Mouse (Mus musculus): ENCODE results near the gene Galnt4. TPM values are rescaled to one million over a fixed set of nuclear protein-coding genes. Genes with fewer than 3 reads are reported as not detected.
"Not testable (repeated sequence)": the region's sequence is repeated elsewhere in the genome, so short reads cannot be mapped to it uniquely, and the experiment has no call there.

Gene Galnt4
- polyA plus RNA-seq, 1 experiment from 2014 or later: 5.0 TPM

DNA sequence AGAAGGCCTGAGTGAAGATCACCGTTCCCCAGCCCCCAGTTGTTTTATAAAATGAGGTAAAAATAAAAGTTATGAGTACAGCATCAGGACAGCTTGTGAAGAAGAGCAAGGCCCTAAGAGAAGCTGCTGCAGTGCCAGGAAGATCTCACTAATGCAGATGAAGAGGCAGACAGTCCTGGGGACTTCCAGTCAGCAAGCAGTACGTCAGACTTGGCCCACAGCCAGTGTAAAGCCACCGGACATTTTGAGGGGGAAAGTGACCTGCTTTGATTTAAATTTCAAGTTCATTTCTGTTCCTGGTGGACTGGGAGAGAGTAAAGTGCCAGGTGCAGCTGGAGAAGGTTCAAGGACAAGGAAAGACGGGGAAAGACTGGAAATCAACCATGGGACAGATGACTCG, 28.4 kb downstream of the Galnt4 start:
- Histone ChIP-seq H3K27me3 (ENCODE audit: poor library complexity, severe bottlenecking) (no peaks in the 10 kb centered on the region), H3K27ac (no peak overlapping the region), H3K36me3 (replicated peaks) (peaks cover 72% of the 10 kb centered on the region), H3K4me1 (peaks cover 2% of the 10 kb centered on the region), H3K9me3 (no peaks in the 10 kb centered on the region), H3K4me3 (no peak overlapping the region)
- 96% methylated on average over 5 of the region's 5 CpGs for WGBS
- no peak for DNase-seq (ENCODE audit: extremely low spot score, low spot score)

DNA sequence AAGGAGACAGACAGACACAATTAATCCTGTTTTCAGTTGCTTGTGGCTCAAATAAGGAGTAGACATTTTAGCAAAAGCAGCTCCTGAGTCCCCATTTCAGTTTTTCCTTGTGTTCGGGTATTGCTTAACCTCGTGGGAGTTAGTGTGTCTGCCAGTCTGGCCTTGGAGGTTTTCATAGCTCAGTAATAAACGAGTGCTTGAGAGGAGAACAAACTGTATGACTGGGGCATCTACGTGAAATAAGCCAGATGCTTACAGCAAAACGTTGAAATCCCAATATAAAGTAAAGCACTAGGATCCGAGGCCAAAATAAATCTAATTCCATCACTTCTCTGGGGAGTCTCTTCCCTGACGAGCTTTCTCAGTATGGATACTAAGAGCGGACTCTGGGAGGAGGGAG, 37.7 kb downstream of the Galnt4 start:
- 90% methylated on average over 8 of the region's 8 CpGs for WGBS
- Histone ChIP-seq H3K4me1 (no peaks in the 10 kb centered on the region), H3K27me3 (ENCODE audit: poor library complexity, severe bottlenecking) (no peaks in the 10 kb centered on the region), H3K4me3 (no peak overlapping the region), H3K36me3 (replicated peaks) (peaks cover 56% of the 10 kb centered on the region), H3K27ac (no peak overlapping the region), H3K9me3 (no peaks in the 10 kb centered on the region)
- no peak for DNase-seq (ENCODE audit: extremely low spot score, low spot score)

DNA sequence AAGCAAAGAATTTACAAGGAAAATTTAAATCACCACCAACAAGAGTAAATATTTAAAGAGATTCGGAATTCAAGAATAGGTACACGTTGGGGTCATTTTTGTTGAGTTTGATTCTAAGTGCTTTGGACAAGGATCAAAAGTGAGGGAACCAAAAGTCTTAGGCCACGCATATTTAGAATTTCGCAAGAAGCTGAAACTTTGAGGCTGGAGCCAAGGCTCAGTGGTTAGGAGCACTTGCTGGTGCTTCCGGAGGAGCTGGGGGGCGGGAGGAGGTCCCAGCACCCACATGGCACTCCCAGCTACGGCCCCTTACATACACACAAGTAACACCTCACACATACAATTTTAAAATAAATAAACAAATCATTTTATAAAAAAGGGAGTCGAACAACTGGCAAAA, 38.6 kb downstream of the Galnt4 start:
- no peak overlapping the region for H3K27ac ChIP-seq
- no peaks in the 10 kb centered on the region for H3K27me3 ChIP-seq (ENCODE audit: poor library complexity, severe bottlenecking)
- no peaks in the 10 kb centered on the region for H3K4me1 ChIP-seq
- no peak overlapping the region for H3K4me3 ChIP-seq
- WGBS: 96% methylated on average over 8 of the region's 8 CpGs
- DNase-seq (ENCODE audit: extremely low spot score, low spot score): no peak
- no peaks in the 10 kb centered on the region for H3K9me3 ChIP-seq
- H3K36me3 ChIP-seq (replicated peaks): peaks cover 54% of the 10 kb centered on the region

DNA sequence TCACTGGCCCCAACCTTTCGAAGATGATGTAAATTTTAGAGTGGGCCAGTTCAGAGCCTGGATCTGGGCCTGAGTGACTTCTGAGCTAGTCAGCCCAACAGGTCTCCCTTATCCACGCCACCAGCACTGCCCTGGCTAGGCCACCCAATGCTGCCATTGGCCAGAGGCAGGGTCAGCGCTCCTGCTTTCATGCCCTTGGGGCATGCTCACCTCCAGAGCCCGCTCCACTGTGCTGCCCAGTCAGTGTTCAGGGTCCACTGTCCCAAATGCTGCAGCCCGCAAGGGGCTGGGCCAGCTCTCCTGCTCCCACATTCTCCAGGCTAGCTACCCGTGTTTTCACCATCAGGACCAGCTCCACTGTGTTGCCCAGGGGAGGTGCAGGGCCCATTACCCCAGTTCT, 42.1 kb downstream of the Galnt4 start:
- H3K4me3 ChIP-seq: no peak overlapping the region
- H3K27ac ChIP-seq: no peak overlapping the region
- whole genome bisulfite sequencing: 88% methylated on average over 6 of the region's 6 CpGs
- DNase-seq (ENCODE audit: extremely low spot score, low spot score): no peak
- H3K4me1 ChIP-seq: no peaks in the 10 kb centered on the region
- peaks cover 47% of the 10 kb centered on the region for H3K36me3 ChIP-seq (replicated peaks)
- no peaks in the 10 kb centered on the region for H3K27me3 ChIP-seq (ENCODE audit: poor library complexity, severe bottlenecking)
- H3K9me3 ChIP-seq: no peaks in the 10 kb centered on the region

DNA sequence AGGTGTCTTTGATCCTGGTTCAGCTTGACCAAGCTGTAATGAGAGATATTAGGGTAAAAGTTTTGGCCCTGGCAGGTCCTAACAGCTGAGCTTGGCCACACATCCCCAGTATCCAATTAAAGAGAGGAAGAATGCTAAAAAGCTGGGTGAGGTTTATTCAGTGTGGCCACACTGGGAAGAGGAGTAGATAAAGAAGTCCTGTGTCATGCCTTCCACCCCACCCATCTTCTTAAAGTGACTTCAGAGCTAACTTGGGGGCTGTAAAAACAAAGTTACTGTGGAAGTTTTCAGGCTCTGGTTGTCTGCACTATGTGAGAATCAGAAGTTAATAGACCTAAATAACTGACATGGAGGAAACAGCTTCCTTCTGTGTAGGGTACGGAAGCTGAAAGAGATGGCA, 43.6 kb downstream of the Galnt4 start:
- DNase-seq (ENCODE audit: extremely low spot score, low spot score): no peak
- H3K4me3 ChIP-seq: no peak overlapping the region
- no peak overlapping the region for H3K27ac ChIP-seq
- H3K36me3 ChIP-seq (replicated peaks): peaks cover 40% of the 10 kb centered on the region
- H3K27me3 ChIP-seq (ENCODE audit: poor library complexity, severe bottlenecking): no peaks in the 10 kb centered on the region
- no peaks in the 10 kb centered on the region for H3K9me3 ChIP-seq
- WGBS: 98% methylated on average over 1 of the region's 1 CpGs
- no peaks in the 10 kb centered on the region for H3K4me1 ChIP-seq

DNA sequence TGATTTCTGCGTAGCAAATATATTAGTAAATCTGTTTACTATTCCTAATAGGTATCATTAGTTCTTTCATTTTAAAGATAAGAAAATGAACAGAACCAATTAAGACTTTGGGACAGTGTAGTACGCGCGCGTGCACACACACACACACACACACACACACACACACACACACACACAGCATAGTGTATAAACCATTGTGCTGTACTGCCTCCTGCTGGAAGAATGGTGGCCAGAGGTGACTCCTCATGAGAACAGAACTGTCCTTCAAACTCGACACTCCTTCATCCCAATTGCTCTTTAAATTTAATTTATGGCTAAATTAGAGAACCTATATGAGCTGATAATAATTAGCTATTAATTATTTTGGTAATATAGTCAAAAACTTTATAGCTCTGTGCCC, 44.1 kb downstream of the Galnt4 start:
- 96% methylated on average over 6 of the region's 6 CpGs for WGBS
- Histone ChIP-seq H3K27ac (no peak overlapping the region), H3K36me3 (replicated peaks) (peaks cover 42% of the 10 kb centered on the region), H3K27me3 (ENCODE audit: poor library complexity, severe bottlenecking) (no peaks in the 10 kb centered on the region), H3K4me3 (no peak overlapping the region), H3K9me3 (no peaks in the 10 kb centered on the region), H3K4me1 (no peaks in the 10 kb centered on the region)
- no peak for DNase-seq (ENCODE audit: extremely low spot score, low spot score)

DNA sequence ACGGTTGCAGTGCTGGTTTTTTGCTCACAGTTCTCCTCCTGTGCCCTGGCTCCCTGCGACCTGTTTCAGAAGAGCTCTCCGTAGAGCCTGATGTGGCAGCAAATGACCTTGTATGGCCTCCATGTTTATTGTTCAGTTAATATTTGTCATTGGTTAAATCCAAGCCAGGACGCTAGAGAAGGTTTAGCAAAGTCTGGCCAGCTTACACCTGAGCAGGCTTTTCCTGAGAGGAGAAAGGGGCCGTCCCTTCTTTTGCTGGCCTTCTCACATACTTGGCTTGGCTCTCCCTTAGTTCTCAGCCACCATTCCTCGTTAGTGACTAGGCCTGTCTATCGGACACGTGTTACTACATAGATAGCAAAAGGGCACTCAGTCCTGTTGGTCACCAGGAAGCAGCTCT, 46.7 kb downstream of the Galnt4 start:
- no peak overlapping the region for H3K4me3 ChIP-seq
- H3K4me1 ChIP-seq: no peaks in the 10 kb centered on the region
- H3K27ac ChIP-seq: no peak overlapping the region
- H3K27me3 ChIP-seq (ENCODE audit: poor library complexity, severe bottlenecking): no peaks in the 10 kb centered on the region
- peaks cover 44% of the 10 kb centered on the region for H3K36me3 ChIP-seq (replicated peaks)
- 85% methylated on average over 8 of the region's 8 CpGs for WGBS
- H3K9me3 ChIP-seq: no peaks in the 10 kb centered on the region
- DNase-seq (ENCODE audit: extremely low spot score, low spot score): no peak

DNA sequence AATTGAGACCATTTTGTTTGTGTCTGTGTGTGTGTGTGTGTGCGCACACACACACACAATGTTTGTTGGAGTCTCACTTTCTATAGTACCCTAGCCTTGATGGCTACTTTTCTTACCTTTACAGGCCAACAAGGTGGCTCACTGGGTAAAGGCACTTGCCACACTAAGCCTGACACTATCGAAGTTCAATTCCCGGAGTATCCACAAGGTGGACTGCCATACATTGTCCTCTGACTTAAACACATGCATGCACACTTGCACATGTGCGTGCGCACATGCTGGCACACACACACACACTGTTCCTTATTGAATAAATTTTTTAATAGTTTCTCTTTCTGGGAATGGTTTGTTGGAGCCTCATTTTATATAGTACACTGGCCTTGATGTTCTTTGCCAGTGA, 48.8 kb downstream of the Galnt4 start:
- H3K9me3 ChIP-seq: no peaks in the 10 kb centered on the region
- DNase-seq (ENCODE audit: extremely low spot score, low spot score): no peak
- H3K27me3 ChIP-seq (ENCODE audit: poor library complexity, severe bottlenecking): no peaks in the 10 kb centered on the region
- no peak overlapping the region for H3K27ac ChIP-seq
- peaks cover 44% of the 10 kb centered on the region for H3K36me3 ChIP-seq (replicated peaks)
- H3K4me3 ChIP-seq: no peak overlapping the region
- WGBS: 95% methylated on average over 5 of the region's 5 CpGs
- no peaks in the 10 kb centered on the region for H3K4me1 ChIP-seq

DNA sequence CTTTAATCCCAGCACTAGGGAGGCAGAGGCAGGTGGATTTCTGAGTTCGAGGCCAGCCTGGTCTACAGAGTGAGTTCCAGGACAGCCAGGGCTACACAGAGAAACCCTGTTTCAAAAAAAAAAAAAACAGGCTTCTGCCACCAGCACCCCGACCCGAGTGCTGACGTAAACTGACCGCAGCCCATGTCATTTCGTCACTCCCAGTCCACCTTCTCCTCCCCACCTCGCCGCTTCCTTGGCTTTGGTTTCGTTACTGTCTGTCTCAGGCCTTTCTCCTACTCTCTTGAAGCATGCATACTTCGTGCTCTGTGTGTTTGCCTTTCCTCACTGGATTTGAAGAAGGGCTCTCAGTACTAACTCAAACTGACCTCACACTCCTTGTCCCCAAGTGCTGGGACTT, 49.7 kb downstream of the Galnt4 start:
- H3K27ac ChIP-seq; H3K9me3 ChIP-seq; H3K4me3 ChIP-seq; H3K27me3 ChIP-seq (ENCODE audit: poor library complexity, severe bottlenecking); DNase-seq (ENCODE audit: extremely low spot score, low spot score); H3K4me1 ChIP-seq: not testable (repeated sequence)
- 92% methylated on average over 10 of the region's 10 CpGs for WGBS
- peaks cover 44% of the 10 kb centered on the region for H3K36me3 ChIP-seq (replicated peaks)

DNA sequence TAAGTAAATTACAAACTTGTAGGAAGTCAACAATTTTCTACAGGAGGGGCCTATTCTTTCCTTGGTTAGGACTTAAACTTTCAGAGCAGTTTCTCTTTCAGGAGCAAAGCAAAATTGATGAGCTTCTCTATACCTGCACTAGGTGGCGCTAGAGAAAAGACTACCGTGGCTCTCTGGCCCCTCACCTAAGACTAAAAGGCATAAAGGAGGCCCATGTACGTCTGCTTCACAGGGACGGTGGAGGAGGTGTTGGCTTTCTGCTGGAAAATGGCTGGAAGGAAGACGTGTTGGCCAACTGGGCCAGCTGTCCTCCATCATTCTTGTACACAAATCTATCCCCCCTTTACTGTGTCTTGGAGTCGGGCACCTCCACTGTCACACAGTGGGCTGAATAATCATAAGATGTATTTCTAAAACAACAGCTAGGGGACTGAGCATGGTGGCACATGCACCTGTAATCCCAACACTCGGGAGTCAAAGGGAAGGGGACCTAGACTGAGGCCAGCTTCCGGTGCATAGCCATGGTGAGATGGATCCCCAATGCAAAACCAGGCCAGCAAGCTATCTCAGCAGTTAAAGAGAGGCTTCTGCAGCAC, 54.1 kb downstream of the Galnt4 start:
- 41% methylated on average over 8 of the region's 8 CpGs for WGBS
- Histone ChIP-seq H3K27me3 (ENCODE audit: poor library complexity, severe bottlenecking) (no peaks in the 10 kb centered on the region), H3K4me1 (peaks cover 26% of the 10 kb centered on the region), H3K36me3 (replicated peaks) (peaks cover 27% of the 10 kb centered on the region), H3K9me3 (no peaks in the 10 kb centered on the region), H3K27ac (0 out of 2 replicates have a peak overlapping the region, but pooled peaks have one; percentile 40), H3K4me3 (no peak overlapping the region)
- DNase-seq (ENCODE audit: extremely low spot score, low spot score): peak; percentile 42

Other genes starting within 250 kb of the Galnt4 start
- 89.8 and 90.5 TPM in 2 replicates for gene Atp2b1, start 193.8 kb upstream of the Galnt4 start, polyA plus RNA-seq (2016; fragmentation: Nextera tagmentation; extraction: Ambion mirVana)
- gene Poc1b, start 1.1 kb upstream of the Galnt4 start, polyA plus RNA-seq (2016; fragmentation: Nextera tagmentation; extraction: Ambion mirVana): 35.0 and 36.0 TPM in 2 replicates
- gene Phxr2, start 18.2 kb downstream of the Galnt4 start, polyA plus RNA-seq (2016; fragmentation: Nextera tagmentation; extraction: Ambion mirVana): 0.14 TPM in 1 of 2 replicates, not detected in the other
- gene Dusp6, start 155.1 kb downstream of the Galnt4 start, polyA plus RNA-seq (2016; fragmentation: Nextera tagmentation; extraction: Ambion mirVana): 97.6 and 116 TPM in 2 replicates

Data from forebrain, embryonic 10.5 days (tissue).